Mouse (Mus musculus) G1E (cell line): Measurements from ENCODE around the gene Ephx3. TPM values are rescaled to one million over a fixed set of nuclear protein-coding genes. Genes with fewer than 3 reads are reported as not detected.

Experiments used
- ATAC-seq: 2 replicates; pipeline ENCODE4 v1.8.0; 2016; ENCODE audit warnings: mild to moderate bottlenecking; ENCODE audit not compliant: insufficient number of reproducible peaks, poor library complexity, low FRiP score, severe bottlenecking; ENCODE audit errors: extremely low read depth
- DNase-seq: peaks from one replicate; pipeline ENCODE4 v3.0.0; 2012; ENCODE audit warnings: low spot score
- H3K27me3 ChIP-seq: 2 replicates; pipeline ENCODE4 v1.6.1; 2012; ENCODE audit warnings: mild to moderate bottlenecking, low read length, inconsistent platforms; ENCODE audit not compliant: insufficient read depth
- H3K36me3 ChIP-seq: replicated peaks from 2 replicates; pipeline ENCODE3; 2012; ENCODE audit warnings: mild to moderate bottlenecking, inconsistent platforms
- H3K4me1 ChIP-seq: 2 replicates; pipeline ENCODE4 v1.6.1; 2012; ENCODE audit warnings: low read depth, low read length, inconsistent platforms, mixed read lengths; ENCODE audit not compliant: insufficient read depth
- H3K4me3 ChIP-seq: 2 replicates; pipeline ENCODE4 v1.5.1; 2012; ENCODE audit warnings: low read depth, mild to moderate bottlenecking, inconsistent platforms, low read length, moderate library complexity, mixed read lengths
- H3K9me3 ChIP-seq: replicated peaks from 2 replicates; pipeline ENCODE4 v1.6.1; 2012; ENCODE audit warnings: inconsistent platforms
- CTCF ChIP-seq: IDR thresholded peaks from 2 replicates; pipeline ENCODE4 v1.5.1; 2012; ENCODE audit warnings: low read depth, low read length, inconsistent platforms, mixed read lengths
- GATA1 ChIP-seq: IDR thresholded peaks from 2 replicates; pipeline ENCODE4 v1.6.1; 2012; ENCODE audit warnings: borderline replicate concordance, low read length, inconsistent platforms, mixed read lengths
- GATA2 ChIP-seq: IDR thresholded peaks from 2 replicates; pipeline ENCODE4 v1.6.1; 2012; ENCODE audit warnings: low read depth, low read length, inconsistent platforms, borderline replicate concordance
- POLR2AphosphoS5 ChIP-seq: IDR thresholded peaks from 2 replicates; pipeline ENCODE4 v1.6.1; 2012; ENCODE audit warnings: low read depth, low read length, inconsistent platforms; ENCODE audit not compliant: insufficient replicate concordance
- TAL1 ChIP-seq: conservative IDR thresholded peaks from 2 replicates; pipeline ENCODE4 v1.6.1; 2012; ENCODE audit warnings: low read depth, low read length, inconsistent platforms, mixed read lengths
- polyA plus RNA-seq: library from polyadenylated mRNA; stranded (reverse); fragments of >175 nt; gene quantifications from 2 replicates; pipeline ENCODE4 v1.2.3, GENCODE M21; 2012
- total RNA-seq, 2 experiments: library from RNA; stranded (forward) in 1 of 2; stranded (reverse) in 1 of 2; fragments of 200-1000 nt in 1 of 2; fragments of >200 nt in 1 of 2; fragmentation: Nextera tagmentation in 1 of 2; gene quantifications; 2 replicates each; pipeline ENCODE4 v1.2.3; 2014 to 2017

The Ephx3 gene
- total and polyA plus RNA-seq, 3 experiments: 0.02 to 0.68 (median 0.38) TPM

- Histone ChIP-seq H3K9me3 (no peaks in the 10 kb centered on the region), H3K4me1 (peaks cover 74% of the 10 kb centered on the region), H3K36me3 (peaks cover 96% of the 10 kb centered on the region), H3K4me3 (no peak overlapping the region), H3K27me3 (no peaks in the 10 kb centered on the region)
- DNase-seq (no peak), ATAC-seq (no peak)
- TF ChIP-seq CTCF: no peak
- TF ChIP-seq TAL1: no peak
- no peak for TF ChIP-seq POLR2AphosphoS5
- TF ChIP-seq GATA2: no peak
- no peak for TF ChIP-seq GATA1
Observed at GRCm38 (mm10) chr17:32199796-32200195, 10.4 kb upstream of the Ephx3 start.

GRCm38 (mm10) chr17:32197156-32197555 lies 7.8 kb upstream of the Ephx3 start:
- Histone ChIP-seq H3K9me3 (no peaks in the 10 kb centered on the region), H3K4me1 (peaks cover 63% of the 10 kb centered on the region), H3K27me3 (no peaks in the 10 kb centered on the region), H3K36me3 (peaks cover 80% of the 10 kb centered on the region), H3K4me3 (no peak overlapping the region)
- no peak for ATAC-seq
- TF ChIP-seq GATA2 (no peak), POLR2AphosphoS5 (no peak), GATA1 (no peak), TAL1 (no peak), CTCF (no peak)
- no peak for DNase-seq

- TF ChIP-seq TAL1 (no peak), GATA2 (no peak), GATA1 (no peak), CTCF (no peak), POLR2AphosphoS5 (no peak)
- peaks cover 66% of the 10 kb centered on the region for H3K36me3 ChIP-seq
- ATAC-seq (no peak), DNase-seq (peak; percentile 30)
- H3K27me3 ChIP-seq: no peaks in the 10 kb centered on the region
- no peaks in the 10 kb centered on the region for H3K9me3 ChIP-seq
- H3K4me3 ChIP-seq: no peak overlapping the region
- H3K4me1 ChIP-seq: peaks cover 49% of the 10 kb centered on the region
Observed at GRCm38 (mm10) chr17:32195725-32196124, 6.4 kb upstream of the Ephx3 start.

- peaks cover 14% of the 10 kb centered on the region for H3K27me3 ChIP-seq
- DNase-seq: no peak
- no peak for ATAC-seq
- H3K4me1 ChIP-seq: peaks cover 39% of the 10 kb centered on the region
- H3K9me3 ChIP-seq: no peaks in the 10 kb centered on the region
- peaks cover 39% of the 10 kb centered on the region for H3K36me3 ChIP-seq
- H3K4me3 ChIP-seq: no peak overlapping the region
- TF ChIP-seq TAL1: no peak
- TF ChIP-seq CTCF: no peak
- no peak for TF ChIP-seq GATA2
- TF ChIP-seq POLR2AphosphoS5: no peak
- no peak for TF ChIP-seq GATA1
Observed at GRCm38 (mm10) chr17:32193010-32193409, 3.7 kb upstream of the Ephx3 start.

- no peak for TF ChIP-seq GATA1
- TF ChIP-seq GATA2: no peak
- no peak for TF ChIP-seq TAL1
- TF ChIP-seq CTCF: no peak
- TF ChIP-seq POLR2AphosphoS5: no peak
- no peak for ATAC-seq
- Histone ChIP-seq H3K4me1 (peaks cover 16% of the 10 kb centered on the region), H3K4me3 (no peak overlapping the region), H3K27me3 (peaks cover 23% of the 10 kb centered on the region), H3K9me3 (no peaks in the 10 kb centered on the region), H3K36me3 (peaks cover 11% of the 10 kb centered on the region)
- DNase-seq: no peak
Observed at GRCm38 (mm10) chr17:32189850-32190249, 501 bp upstream of the Ephx3 start.

- Histone ChIP-seq H3K9me3 (no peaks in the 10 kb centered on the region), H3K36me3 (no peaks in the 10 kb centered on the region), H3K27me3 (peaks cover 35% of the 10 kb centered on the region), H3K4me1 (peaks cover 6% of the 10 kb centered on the region; the same call in 1 of the 2 replicates), H3K4me3 (no peak overlapping the region)
- no peak for TF ChIP-seq GATA1
- no peak for TF ChIP-seq CTCF
- TF ChIP-seq POLR2AphosphoS5: no peak
- TF ChIP-seq TAL1: no peak
- no peak for TF ChIP-seq GATA2
- ATAC-seq: no peak
- DNase-seq: no peak
Observed at GRCm38 (mm10) chr17:32183017-32183416, 6.3 kb downstream of the Ephx3 start.
